Mouse (Mus musculus) liver, embryonic 14.5 days (tissue): ENCODE results near the gene Cx3cr1.

Source experiments
- CTCF ChIP-seq: IDR thresholded peaks from 2 replicates; pipeline ENCODE4 v1.5.1; 2016; ENCODE audit warnings: antibody characterized with exemption, low read depth, control low read depth
- EP300 ChIP-seq: IDR thresholded peaks from 2 replicates; pipeline ENCODE4 v1.6.1; 2016; ENCODE audit warnings: antibody characterized with exemption, low read depth

DNA sequence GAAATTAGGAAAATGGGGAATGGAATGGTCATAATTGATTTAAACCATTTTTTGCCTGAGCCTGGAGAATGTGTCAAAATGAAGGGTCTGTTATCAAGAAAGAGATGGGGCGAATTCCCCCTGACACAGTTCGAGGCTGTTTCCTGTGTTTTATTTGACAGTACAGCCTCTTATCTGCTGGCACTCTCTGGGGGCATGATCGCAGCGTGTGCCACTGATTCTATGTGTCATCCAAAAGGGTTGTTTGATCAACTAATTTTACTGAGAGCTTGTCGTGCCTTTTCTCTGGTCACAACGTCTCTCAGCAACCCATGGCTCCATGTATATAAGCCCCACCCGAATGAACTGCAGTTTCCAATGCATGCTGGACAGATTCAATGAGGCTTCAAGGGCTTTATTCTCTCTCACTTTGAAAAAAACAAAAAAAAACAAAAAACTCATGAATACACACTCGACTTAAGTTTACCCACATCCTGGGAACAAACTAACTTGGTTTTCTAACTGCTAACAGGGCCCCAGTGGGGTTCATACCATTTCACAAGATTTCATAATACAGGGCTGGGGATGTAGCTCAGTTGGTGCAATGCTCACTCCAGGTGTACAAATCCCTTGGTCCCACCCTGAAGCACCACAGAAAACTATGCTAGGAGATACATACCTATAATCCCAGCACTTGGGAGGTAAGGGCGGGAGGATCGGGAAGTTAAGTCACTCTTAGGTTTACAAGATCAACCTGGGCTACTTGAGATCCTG lies 76.4 kb downstream of the Cx3cr1 start:
- TF ChIP-seq CTCF (no peak), EP300 (no peak)
